Mouse (Mus musculus) ES-Bruce4 (cell line): ENCODE data around the gene Myo3b. TPM values are rescaled to one million over a fixed set of nuclear protein-coding genes. Genes with fewer than 3 reads are reported as not detected.

Experiments
- H3K27ac ChIP-seq: 2 replicates; pipeline ENCODE4 v1.5.1; 2012; ENCODE audit warnings: low read length, inconsistent platforms; ENCODE audit not compliant: insufficient read depth
- H3K27me3 ChIP-seq: 2 replicates; pipeline ENCODE4 v1.6.1; 2012; ENCODE audit warnings: mild to moderate bottlenecking, low read length, inconsistent platforms; ENCODE audit not compliant: control insufficient read depth, poor library complexity, insufficient read depth, severe bottlenecking
- H3K36me3 ChIP-seq: 2 replicates; pipeline ENCODE4 v1.6.1; 2012; ENCODE audit warnings: inconsistent platforms, mild to moderate bottlenecking, low read length, moderate library complexity; ENCODE audit not compliant: control insufficient read depth, poor library complexity, insufficient read depth, severe bottlenecking
- H3K4me1 ChIP-seq: one replicate; pipeline ENCODE4 v1.8.1; 2011; ENCODE audit warnings: low read length; ENCODE audit not compliant: control insufficient read depth, insufficient read depth
- H3K4me3 ChIP-seq: 2 replicates; pipeline ENCODE4 v1.5.1; 2011; ENCODE audit warnings: low read depth, mild to moderate bottlenecking, low read length
- H3K9ac ChIP-seq: 2 replicates; pipeline ENCODE4 v1.6.1; 2012; ENCODE audit warnings: low read depth, mild to moderate bottlenecking, inconsistent platforms; ENCODE audit not compliant: poor library complexity, severe bottlenecking
- H3K9me3 ChIP-seq: replicated peaks from 2 replicates; pipeline ENCODE4 v1.6.1; 2012; ENCODE audit warnings: mild to moderate bottlenecking, low read length, inconsistent platforms; ENCODE audit not compliant: control insufficient read depth, poor library complexity, insufficient read depth, severe bottlenecking
- CTCF ChIP-seq: IDR thresholded peaks from one replicate; pipeline ENCODE4 v1.8.1; 2011; ENCODE audit warnings: low read depth, low read length
- EP300 ChIP-seq: IDR thresholded peaks from 2 replicates; pipeline ENCODE4 v1.6.1; 2011; ENCODE audit warnings: low read depth, low read length; ENCODE audit not compliant: insufficient read depth
- POLR2A ChIP-seq: IDR thresholded peaks from one replicate; pipeline ENCODE4 v1.8.1; 2011; ENCODE audit warnings: low read length; ENCODE audit not compliant: insufficient read depth
- polyA plus RNA-seq: library from polyadenylated mRNA; stranded (reverse); fragments of >200 nt; gene quantifications from 2 replicates; pipeline ENCODE4 v1.2.4, GENCODE M21; 2011; ENCODE audit warnings: low read depth; ENCODE audit not compliant: missing spikeins, insufficient read depth, insufficient read length

Gene Myo3b
- polyA plus RNA-seq, 1 experiment, result not detected

GRCm38 (mm10) chr2:70167944-70168935 is 129.3 kb downstream of the Myo3b start:
- Histone ChIP-seq H3K36me3 (no peaks in the 10 kb centered on the region), H3K9ac (no peak overlapping the region), H3K27ac (no peak overlapping the region), H3K9me3 (no peaks in the 10 kb centered on the region), H3K4me1 (no peaks in the 10 kb centered on the region), H3K27me3 (no peaks in the 10 kb centered on the region), H3K4me3 (no peak overlapping the region)
- no peak for TF ChIP-seq CTCF

GRCm38 (mm10) chr2:70170469-70170868 is 131.5 kb downstream of the Myo3b start:
- Histone ChIP-seq H3K27ac (no peak overlapping the region), H3K9me3 (no peaks in the 10 kb centered on the region), H3K4me1 (no peaks in the 10 kb centered on the region), H3K27me3 (no peaks in the 10 kb centered on the region), H3K36me3 (no peaks in the 10 kb centered on the region), H3K4me3 (no peak overlapping the region), H3K9ac (no peak overlapping the region)
- no peak for TF ChIP-seq POLR2A
- no peak for TF ChIP-seq CTCF
- no peak for TF ChIP-seq EP300

GRCm38 (mm10) chr2:70176823-70177708 is 138.1 kb downstream of the Myo3b start:
- Histone ChIP-seq H3K36me3 (no peaks in the 10 kb centered on the region), H3K4me3 (no peak overlapping the region), H3K4me1 (no peaks in the 10 kb centered on the region), H3K9me3 (no peaks in the 10 kb centered on the region), H3K27me3 (no peaks in the 10 kb centered on the region), H3K27ac (no peak overlapping the region), H3K9ac (no peak overlapping the region)
- TF ChIP-seq POLR2A (no peak), EP300 (no peak), CTCF (no peak)

GRCm38 (mm10) chr2:70177709-70178030 is 138.7 kb downstream of the Myo3b start:
- Histone ChIP-seq H3K27ac (no peak overlapping the region), H3K4me3 (no peak overlapping the region), H3K4me1 (no peaks in the 10 kb centered on the region), H3K9ac (no peak overlapping the region), H3K36me3 (no peaks in the 10 kb centered on the region), H3K9me3 (no peaks in the 10 kb centered on the region), H3K27me3 (no peaks in the 10 kb centered on the region)
- TF ChIP-seq CTCF (no peak), POLR2A (no peak), EP300 (no peak)

GRCm38 (mm10) chr2:70178241-70178640 is 139.3 kb downstream of the Myo3b start:
- no peaks in the 10 kb centered on the region for H3K9me3 ChIP-seq
- H3K4me3 ChIP-seq, result no peak overlapping the region
- no peaks in the 10 kb centered on the region for H3K27me3 ChIP-seq
- TF ChIP-seq EP300 (no peak), POLR2A (no peak), CTCF (no peak)
- no peaks in the 10 kb centered on the region for H3K36me3 ChIP-seq
- no peak overlapping the region for H3K27ac ChIP-seq
- no peak overlapping the region for H3K9ac ChIP-seq
- H3K4me1 ChIP-seq, result no peaks in the 10 kb centered on the region

- H3K4me1 ChIP-seq, result no peaks in the 10 kb centered on the region
- TF ChIP-seq EP300, result no peak
- no peak for TF ChIP-seq POLR2A
- no peak for TF ChIP-seq CTCF
- H3K27me3 ChIP-seq, result no peaks in the 10 kb centered on the region
- H3K4me3 ChIP-seq, result no peak overlapping the region
- no peak overlapping the region for H3K27ac ChIP-seq
- H3K9me3 ChIP-seq, result no peaks in the 10 kb centered on the region
- H3K36me3 ChIP-seq, result no peaks in the 10 kb centered on the region
- H3K9ac ChIP-seq, result no peak overlapping the region
These were observed 143.3 kb downstream of the Myo3b start for GRCm38 (mm10) chr2:70182150-70182670.
